Mouse (Mus musculus) bone marrow macrophage, adult 2 months (primary cell): ENCODE measurements around the gene Pon3.

Experiments
- CTCF ChIP-seq: IDR thresholded peaks from 2 replicates; pipeline ENCODE4 v1.5.1; 2012; ENCODE audit warnings: low read depth, mild to moderate bottlenecking, low read length, moderate library complexity
- POLR2A ChIP-seq: IDR thresholded peaks from 2 replicates; pipeline ENCODE4 v1.6.1; 2012; ENCODE audit warnings: mild to moderate bottlenecking, low read depth, low read length, borderline replicate concordance

- TF ChIP-seq POLR2A (no peak), CTCF (no peak)
These were observed 37.9 kb downstream of the Pon3 start for GRCm38 (mm10) chr6:5218190-5218589.
